Mouse (Mus musculus) liver, embryonic 16.5 days (tissue): ENCODE results near the gene Tbc1d24. TPM values are rescaled to one million over a fixed set of nuclear protein-coding genes. Genes with fewer than 3 reads are reported as not detected.

ENCODE experiments used
- ATAC-seq: fragments of 200-750 bp; cut with Nextera tagmentation; 2 replicates; pipeline ENCODE4 v1.8.0; 2017; ENCODE audit warnings: low read depth, mild to moderate bottlenecking, moderate number of reproducible peaks, moderate library complexity
- H3K27ac ChIP-seq: fragments of 300-500 bp; sonication (generic); 2 replicates; pipeline ENCODE4 v1.5.1; 2014; ENCODE audit warnings: mild to moderate bottlenecking, low read length
- H3K27me3 ChIP-seq: fragments of 300-500 bp; sonication (generic); 2 replicates; pipeline ENCODE4 v1.6.1; 2014; ENCODE audit warnings: low read depth, low read length, mixed read lengths; ENCODE audit not compliant: control insufficient read depth, insufficient read depth
- H3K36me3 ChIP-seq: fragments of 300-500 bp; sonication (generic); 2 replicates; pipeline ENCODE4 v1.6.1; 2014; ENCODE audit warnings: mild to moderate bottlenecking; ENCODE audit not compliant: control insufficient read depth, insufficient read depth
- H3K4me1 ChIP-seq: fragments of 300-500 bp; sonication (generic); 2 replicates; pipeline ENCODE4 v1.6.1; 2014; ENCODE audit warnings: low read depth, low read length, mixed read lengths; ENCODE audit not compliant: control insufficient read depth
- H3K4me2 ChIP-seq: fragments of 300-500 bp; sonication (generic); 2 replicates; pipeline ENCODE4 v1.6.1; 2014; ENCODE audit warnings: low read depth, low read length, mixed read lengths
- H3K4me3 ChIP-seq: fragments of 300-500 bp; sonication (generic); 2 replicates; pipeline ENCODE4 v1.5.1; 2014; ENCODE audit warnings: low read depth, mild to moderate bottlenecking, low read length
- H3K9ac ChIP-seq: fragments of 300-500 bp; sonication (generic); 2 replicates; pipeline ENCODE4 v1.6.1; 2014; ENCODE audit warnings: low read depth, low read length
- H3K9me3 ChIP-seq: fragments of 300-500 bp; sonication (generic); replicated peaks from 2 replicates; pipeline ENCODE4 v1.6.1; 2016; ENCODE audit warnings: low read length; ENCODE audit not compliant: control insufficient read depth
- WGBS: fragments of 180-500 bp; shearing (Covaris S2); extraction: QIAGEN DNeasy Blood & Tissue Kit; methylation state at CpG from one replicate; pipeline ENCODE4 v1.1.7; 2014; ENCODE audit not compliant: insufficient replicate concordance; 5-methylcytosine and 5-hydroxymethylcytosine counted together
- polyA plus RNA-seq: library from polyadenylated mRNA; unstranded; fragments of >200 nt; fragmentation: Nextera tagmentation; extraction: Ambion mirVana; gene quantifications from 2 replicates; pipeline ENCODE4 v1.2.1, GENCODE M21; 2015

The Tbc1d24 gene
- polyA plus RNA-seq, 1 experiment from 2014 or later, result 7.4 TPM

DNA sequence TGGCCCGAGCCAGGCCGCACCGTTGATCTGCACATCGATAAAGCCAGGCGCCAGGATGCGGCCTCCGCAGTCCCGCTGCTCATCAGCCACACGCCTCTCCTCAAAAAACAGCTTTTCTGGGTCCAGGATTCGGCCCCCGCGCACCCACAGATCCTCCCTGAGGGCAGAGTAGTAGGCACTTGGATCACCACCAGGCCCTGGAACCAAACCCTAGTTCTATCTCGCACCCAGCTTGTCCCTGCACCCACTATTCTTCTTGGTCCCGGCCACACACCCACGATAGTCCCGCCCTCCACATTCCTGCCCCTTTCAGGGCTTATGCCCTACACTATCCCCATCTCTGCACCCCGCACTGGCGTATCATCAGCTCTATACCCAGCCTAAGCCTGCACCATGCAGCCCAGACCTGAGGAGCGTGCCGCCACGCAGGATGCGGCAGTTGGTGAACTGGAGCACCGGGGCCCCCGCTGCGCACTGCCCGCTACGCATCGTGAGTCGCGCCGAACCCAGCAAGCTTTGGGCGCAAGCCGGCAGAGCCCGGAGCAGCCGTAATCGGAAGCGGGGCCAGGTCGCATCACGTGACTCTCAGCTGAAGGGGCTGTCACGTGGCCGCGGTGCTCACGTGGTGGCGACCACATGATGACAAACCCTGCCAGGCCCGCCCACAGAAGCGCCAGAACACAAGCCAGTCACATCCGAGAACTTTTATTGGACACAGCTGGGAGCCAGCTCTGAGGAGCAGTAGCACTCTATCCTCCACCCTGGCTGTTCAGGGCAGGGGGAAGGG, 42.0 kb downstream of the Tbc1d24 start, which contains the start of gene Amdhd2:
Gene Amdhd2 (minus strand): TSS at position 591 of the 787 bp plus-strand sequence.
- Histone ChIP-seq H3K4me3 (peak within 1 kb of the TSS; percentile 77), H3K4me2 (peak within 1 kb of the TSS; percentile 98), H3K27me3 (no peaks in the 10 kb centered on the region), H3K9ac (peak within 1 kb of the TSS; percentile 83), H3K9me3 (no peaks in the 10 kb centered on the region), H3K36me3 (peaks cover 16% of the 10 kb centered on the region), H3K27ac (peak within 1 kb of the TSS; percentile 95), H3K4me1 (peaks cover 41% of the 10 kb centered on the region)
- WGBS, result under 1% methylated on average over 47 of the region's 47 CpGs
- ATAC-seq, result peak; percentile 85

DNA sequence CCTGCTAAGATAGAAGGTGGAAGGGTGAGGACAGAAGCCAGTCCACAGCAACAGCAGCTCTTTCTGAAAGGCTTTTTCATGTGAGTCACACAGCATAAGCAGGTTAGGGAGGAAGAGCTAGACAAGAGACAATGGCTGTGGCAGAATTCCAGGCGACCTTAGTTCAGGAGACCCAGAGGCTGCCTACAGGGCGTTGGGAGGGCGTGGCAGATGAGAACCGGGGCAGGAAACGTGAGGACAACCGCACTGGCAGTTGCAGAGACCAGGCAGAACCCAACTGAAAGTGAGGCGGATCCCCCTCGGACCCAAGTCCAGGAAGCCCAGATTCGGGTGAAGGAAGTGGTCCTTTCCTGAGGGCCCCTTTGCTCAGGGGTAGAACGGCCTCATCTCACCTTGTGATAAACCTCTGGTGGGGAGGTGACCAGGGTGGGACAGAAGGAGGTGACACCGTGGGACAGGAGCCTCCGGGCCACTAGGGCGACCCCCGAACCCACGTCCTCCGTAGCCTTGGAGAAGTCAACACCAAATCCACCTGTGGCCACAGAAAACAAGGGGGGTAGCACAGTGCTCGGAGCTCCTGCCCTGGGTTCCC, 42.7 kb downstream of the Tbc1d24 start:
- Histone ChIP-seq H3K27ac (peak overlapping the region; percentile 95), H3K4me1 (peaks cover 34% of the 10 kb centered on the region), H3K4me3 (peak overlapping the region; percentile 77), H3K9ac (peak overlapping the region; percentile 83), H3K4me2 (peak overlapping the region; percentile 98), H3K27me3 (no peaks in the 10 kb centered on the region), H3K36me3 (peaks cover 14% of the 10 kb centered on the region), H3K9me3 (no peaks in the 10 kb centered on the region)
- WGBS, result 1% methylated on average over 17 of the region's 17 CpGs
- peak; percentile 27; the same call in 1 of the 2 replicates for ATAC-seq

DNA sequence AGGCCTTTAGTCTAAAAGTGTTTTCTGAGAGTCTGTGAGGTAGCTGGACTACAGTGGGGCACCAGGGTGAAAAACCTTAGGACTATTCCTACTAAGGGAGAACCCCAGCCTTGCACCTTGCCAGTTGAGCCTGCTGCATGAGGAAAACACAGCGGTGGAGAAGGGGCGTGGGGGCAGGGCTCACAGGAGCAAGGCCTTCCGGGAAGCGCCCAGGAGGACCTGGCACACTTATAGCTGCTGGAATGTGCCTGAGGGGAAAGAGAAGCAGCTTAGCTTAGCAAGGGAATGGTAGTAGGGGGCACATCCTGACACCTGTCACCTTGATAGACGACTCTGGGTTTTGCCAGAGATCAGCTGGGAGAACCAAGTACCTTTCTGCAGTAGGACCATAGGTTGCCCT, 43.9 kb downstream of the Tbc1d24 start:
- ATAC-seq, result no peak
- Histone ChIP-seq H3K4me2 (no peak overlapping the region), H3K27me3 (no peaks in the 10 kb centered on the region), H3K4me3 (no peak overlapping the region), H3K9ac (no peak overlapping the region), H3K27ac (no peak overlapping the region), H3K4me1 (peaks cover 24% of the 10 kb centered on the region), H3K36me3 (peaks cover 2% of the 10 kb centered on the region), H3K9me3 (no peaks in the 10 kb centered on the region)
- 76% methylated on average over 5 of the region's 5 CpGs for WGBS

DNA sequence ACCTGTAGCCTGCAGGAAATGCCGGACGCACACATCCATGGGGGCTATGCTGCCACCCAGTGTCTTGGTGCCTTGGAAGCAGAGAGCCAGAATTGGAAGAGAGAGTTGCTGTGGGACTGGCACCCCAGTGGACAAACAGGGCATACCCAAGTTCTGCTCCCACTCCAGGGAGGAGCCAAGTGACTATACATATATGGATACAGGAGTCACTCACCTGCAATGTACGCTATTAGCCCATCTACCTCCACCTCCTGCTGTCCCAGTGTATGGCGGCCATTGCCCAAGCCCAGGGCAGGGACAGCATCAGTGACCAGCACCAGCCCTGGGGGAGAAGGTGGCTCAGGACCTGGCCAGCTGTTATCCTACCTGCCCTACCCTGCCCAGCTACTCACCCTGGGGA, 47.8 kb downstream of the Tbc1d24 start:
- no peak for ATAC-seq
- Histone ChIP-seq H3K4me2 (no peak overlapping the region), H3K27ac (no peak overlapping the region), H3K9me3 (no peaks in the 10 kb centered on the region), H3K4me1 (peaks cover 25% of the 10 kb centered on the region), H3K27me3 (no peaks in the 10 kb centered on the region), H3K4me3 (no peak overlapping the region), H3K9ac (no peak overlapping the region), H3K36me3 (peaks cover 2% of the 10 kb centered on the region; the same call in 1 of the 2 replicates)
- 84% methylated on average over 4 of the region's 4 CpGs for WGBS

DNA sequence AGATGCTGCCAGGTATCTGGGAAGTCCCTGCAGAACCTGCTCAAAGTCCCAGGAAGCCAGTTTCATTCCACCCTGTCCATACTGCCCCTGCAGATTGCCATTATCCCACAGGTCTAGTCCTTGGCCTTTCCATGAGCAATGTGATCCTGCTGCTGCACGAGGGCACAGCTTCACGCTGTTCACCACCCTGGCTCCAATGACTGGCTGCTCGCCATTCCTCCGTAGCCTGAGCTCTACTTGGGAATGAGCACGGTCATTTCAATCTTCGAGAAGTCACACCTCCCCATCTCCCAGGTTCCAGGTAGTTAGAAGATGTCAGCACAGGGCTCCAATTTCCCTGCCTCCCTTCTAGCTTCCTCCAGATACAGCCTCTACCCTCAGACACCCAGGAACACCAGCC, 48.2 kb downstream of the Tbc1d24 start:
- H3K4me2 ChIP-seq, result no peak overlapping the region
- ATAC-seq, result no peak

DNA sequence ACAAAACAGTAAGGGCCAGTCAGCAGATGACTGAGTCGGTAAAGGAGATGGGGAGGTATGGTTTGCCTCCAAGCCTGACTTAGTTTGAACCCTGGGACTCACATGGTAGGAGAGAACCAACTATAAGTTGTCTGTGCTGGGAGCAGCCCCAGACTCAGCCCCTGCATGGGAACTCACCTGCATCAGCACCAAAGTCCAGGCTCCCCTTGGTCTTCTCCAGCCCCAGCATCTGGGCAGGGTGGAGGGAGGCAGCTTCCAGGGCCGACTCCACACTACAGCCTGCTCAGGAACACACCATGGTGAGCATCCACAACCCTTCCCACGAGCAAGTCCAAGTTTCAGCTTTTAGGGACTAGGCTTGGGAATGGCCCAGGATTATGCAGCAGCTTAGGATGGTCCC, 49.0 kb downstream of the Tbc1d24 start:
- Histone ChIP-seq H3K4me3 (no peak overlapping the region), H3K27me3 (no peaks in the 10 kb centered on the region), H3K4me2 (no peak overlapping the region), H3K9me3 (no peaks in the 10 kb centered on the region), H3K4me1 (peaks cover 26% of the 10 kb centered on the region), H3K36me3 (peaks cover 2% of the 10 kb centered on the region; the same call in 1 of the 2 replicates), H3K27ac (no peak overlapping the region), H3K9ac (no peak overlapping the region)
- no peak for ATAC-seq
- 75% methylated on average over 3 of the region's 3 CpGs for WGBS

More for the DNA sequence above, 48.2 kb downstream of the Tbc1d24 start:
- no peak overlapping the region for H3K9ac ChIP-seq
- H3K36me3 ChIP-seq, result peaks cover 2% of the 10 kb centered on the region; the same call in 1 of the 2 replicates
- no peaks in the 10 kb centered on the region for H3K27me3 ChIP-seq
- H3K4me1 ChIP-seq, result peaks cover 24% of the 10 kb centered on the region
- H3K9me3 ChIP-seq, result no peaks in the 10 kb centered on the region
- 79% methylated on average over 6 of the region's 6 CpGs for WGBS
- no peak overlapping the region for H3K4me3 ChIP-seq
- no peak overlapping the region for H3K27ac ChIP-seq

DNA sequence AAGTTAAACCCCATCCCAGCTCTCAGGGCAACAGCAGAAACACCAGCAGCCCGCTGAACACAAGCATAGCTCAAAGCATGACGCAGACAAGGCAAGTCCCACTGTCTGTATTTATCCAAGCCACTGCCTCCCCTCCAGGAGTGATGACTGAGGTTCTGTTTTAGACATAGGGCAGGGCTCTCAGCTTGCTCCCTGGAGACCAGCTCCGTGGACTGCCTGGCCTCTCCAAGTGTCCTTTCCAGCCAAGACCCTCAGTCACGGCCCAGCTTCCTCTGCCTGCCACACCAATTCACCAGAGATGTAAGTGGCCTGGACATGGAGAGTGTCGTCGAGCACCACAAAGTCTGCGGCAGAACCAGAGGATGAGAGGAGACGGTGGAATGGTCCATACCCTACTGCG, 49.6 kb downstream of the Tbc1d24 start:
- Histone ChIP-seq H3K36me3 (peaks cover 2% of the 10 kb centered on the region; the same call in 1 of the 2 replicates), H3K4me1 (peaks cover 30% of the 10 kb centered on the region), H3K4me2 (no peak overlapping the region), H3K4me3 (no peak overlapping the region), H3K27me3 (no peaks in the 10 kb centered on the region), H3K9ac (no peak overlapping the region), H3K27ac (no peak overlapping the region), H3K9me3 (no peaks in the 10 kb centered on the region)
- ATAC-seq, result no peak
- 79% methylated on average over 9 of the region's 9 CpGs for WGBS

DNA sequence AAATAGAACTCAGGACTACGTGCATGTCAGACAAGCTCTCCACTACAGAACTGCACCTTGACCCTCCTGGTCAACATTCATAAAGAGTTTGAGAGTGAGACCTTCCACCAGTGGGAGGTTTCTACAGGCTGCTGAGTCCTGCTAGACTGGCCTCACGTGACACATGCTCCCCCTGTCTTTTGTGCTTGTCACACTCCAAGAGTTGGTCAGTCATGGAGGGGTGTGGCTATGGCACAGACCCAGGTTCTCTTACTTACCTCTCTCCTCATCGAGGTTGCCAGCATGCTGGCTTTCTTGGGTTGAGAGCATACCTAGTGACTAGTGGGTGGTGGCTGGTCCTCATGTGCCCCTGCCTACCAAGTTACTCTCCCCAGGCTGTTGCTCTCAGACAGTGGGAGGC, 50.9 kb downstream of the Tbc1d24 start:
- peak; percentile 40 for ATAC-seq
- Histone ChIP-seq H3K4me1 (peaks cover 30% of the 10 kb centered on the region), H3K4me2 (no peak overlapping the region), H3K9ac (no peak overlapping the region), H3K27me3 (no peaks in the 10 kb centered on the region), H3K27ac (peak overlapping the region; percentile 62), H3K4me3 (no peak overlapping the region), H3K9me3 (no peaks in the 10 kb centered on the region), H3K36me3 (peaks cover 2% of the 10 kb centered on the region; the same call in 1 of the 2 replicates)
- WGBS, result 56% methylated on average over 3 of the region's 3 CpGs
